Mouse (Mus musculus): ENCODE measurements around the gene Shq1. TPM values are rescaled to one million over a fixed set of nuclear protein-coding genes. Genes with fewer than 3 reads are reported as not detected.
A peak's percentile ranks its signal among the peaks of the same experiment; 100 is the strongest.

Gene Shq1
- polyA plus RNA-seq, 1 experiment from 2014 or later = 14.3 TPM

GRCm38 (mm10) chr6:100537987-100538386 is 133.0 kb downstream of the Shq1 start:
- H3K9ac ChIP-seq (replicated peaks; ENCODE audit: low read depth, low read length) = no peak overlapping the region
- ATAC-seq = no peak
- 84% methylated on average over 6 of the region's 6 CpGs for WGBS

DNA sequence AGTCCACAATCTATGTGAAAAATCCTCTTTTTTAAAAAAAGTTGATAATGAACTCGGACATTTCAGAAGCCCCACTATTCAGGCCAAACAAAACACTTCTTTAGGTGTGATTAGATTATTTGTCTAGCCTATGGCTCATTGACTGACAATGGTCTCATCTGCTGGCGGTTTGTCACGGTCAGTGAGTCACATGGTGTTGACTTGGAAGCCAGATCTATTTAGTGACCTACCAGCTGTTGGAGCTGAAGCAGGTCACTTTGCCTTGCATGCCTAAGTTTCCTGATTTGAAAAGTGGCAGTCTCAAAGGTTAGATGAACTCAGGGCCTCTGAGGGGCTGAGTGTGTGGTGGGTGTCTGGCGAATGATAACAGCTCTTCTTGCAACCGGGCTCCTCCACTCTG is 133.9 kb downstream of the Shq1 start:
- 82% methylated on average over 5 of the region's 5 CpGs for WGBS

More at GRCm38 (mm10) chr6:100537987-100538386, 133.0 kb downstream of the Shq1 start:
- Histone ChIP-seq H3K9me3 (ENCODE audit: control insufficient read depth, low read length) (no peaks in the 10 kb centered on the region), H3K4me1 (replicated peaks; ENCODE audit: control insufficient read depth, insufficient read depth, low read length) (peaks cover 4% of the 10 kb centered on the region; the same call in 1 of the 2 replicates), H3K4me3 (replicated peaks; ENCODE audit: low read length) (no peak overlapping the region), H3K36me3 (ENCODE audit: control insufficient read depth, insufficient read depth) (no peaks in the 10 kb centered on the region), H3K4me2 (ENCODE audit: low read length) (no peak overlapping the region), H3K27me3 (replicated peaks; ENCODE audit: control insufficient read depth, insufficient read depth, low read length) (no peaks in the 10 kb centered on the region), H3K27ac (ENCODE audit: low read length) (no peak overlapping the region)

DNA sequence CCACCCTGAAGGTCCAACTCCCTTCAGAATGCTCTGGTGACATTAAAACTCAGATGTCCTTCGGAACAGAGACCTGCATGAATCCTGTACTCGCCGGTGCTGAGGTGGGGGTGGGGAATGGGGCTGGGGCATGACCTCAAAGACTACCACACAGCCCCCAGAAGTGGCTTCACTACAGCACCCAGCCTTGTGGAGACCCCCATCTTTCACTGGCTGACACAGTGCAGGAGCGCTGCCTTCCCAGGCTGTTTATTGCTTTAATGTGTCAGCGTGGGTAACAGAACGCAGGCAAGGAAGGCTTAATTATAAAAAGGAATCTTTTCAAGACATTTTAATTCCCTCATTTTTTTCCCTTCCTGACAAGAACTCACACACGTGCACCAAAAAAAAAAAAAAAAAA is 137.6 kb downstream of the Shq1 start:
- Histone ChIP-seq H3K4me1 (replicated peaks; ENCODE audit: control insufficient read depth, insufficient read depth, low read length) (no peaks in the 10 kb centered on the region), H3K27ac (ENCODE audit: low read length) (no peak overlapping the region), H3K36me3 (ENCODE audit: control insufficient read depth, insufficient read depth) (no peaks in the 10 kb centered on the region), H3K4me2 (ENCODE audit: low read length) (no peak overlapping the region), H3K9ac (replicated peaks; ENCODE audit: low read depth, low read length) (no peak overlapping the region), H3K9me3 (ENCODE audit: control insufficient read depth, low read length) (no peaks in the 10 kb centered on the region), H3K4me3 (replicated peaks; ENCODE audit: low read length) (no peak overlapping the region), H3K27me3 (replicated peaks; ENCODE audit: control insufficient read depth, insufficient read depth, low read length) (no peaks in the 10 kb centered on the region)
- WGBS = 72% methylated on average over 7 of the region's 7 CpGs
- ATAC-seq = no peak

More for the DNA sequence above, 133.9 kb downstream of the Shq1 start:
- H3K36me3 ChIP-seq (ENCODE audit: control insufficient read depth, insufficient read depth) = no peaks in the 10 kb centered on the region
- no peaks in the 10 kb centered on the region; the same call in 1 of the 2 replicates for H3K4me1 ChIP-seq (replicated peaks; ENCODE audit: control insufficient read depth, insufficient read depth, low read length)
- no peaks in the 10 kb centered on the region for H3K9me3 ChIP-seq (ENCODE audit: control insufficient read depth, low read length)
- no peaks in the 10 kb centered on the region for H3K27me3 ChIP-seq (replicated peaks; ENCODE audit: control insufficient read depth, insufficient read depth, low read length)
- H3K27ac ChIP-seq (ENCODE audit: low read length) = no peak overlapping the region
- H3K9ac ChIP-seq (replicated peaks; ENCODE audit: low read depth, low read length) = no peak overlapping the region
- H3K4me3 ChIP-seq (replicated peaks; ENCODE audit: low read length) = no peak overlapping the region
- no peak for ATAC-seq
- H3K4me2 ChIP-seq (ENCODE audit: low read length) = no peak overlapping the region

- Histone ChIP-seq H3K4me3 (replicated peaks; ENCODE audit: low read length) (no peak overlapping the region), H3K4me2 (ENCODE audit: low read length) (no peak overlapping the region), H3K4me1 (replicated peaks; ENCODE audit: control insufficient read depth, insufficient read depth, low read length) (no peaks in the 10 kb centered on the region), H3K27ac (ENCODE audit: low read length) (no peak overlapping the region), H3K27me3 (replicated peaks; ENCODE audit: control insufficient read depth, insufficient read depth, low read length) (no peaks in the 10 kb centered on the region), H3K9ac (replicated peaks; ENCODE audit: low read depth, low read length) (no peak overlapping the region), H3K36me3 (ENCODE audit: control insufficient read depth, insufficient read depth) (no peaks in the 10 kb centered on the region), H3K9me3 (ENCODE audit: control insufficient read depth, low read length) (no peaks in the 10 kb centered on the region)
- peak; percentile 49; the same call in 1 of the 2 replicates for ATAC-seq
- 59% methylated on average over 8 of the region's 8 CpGs for WGBS
These were observed 138.6 kb downstream of the Shq1 start for GRCm38 (mm10) chr6:100532326-100532725.

DNA sequence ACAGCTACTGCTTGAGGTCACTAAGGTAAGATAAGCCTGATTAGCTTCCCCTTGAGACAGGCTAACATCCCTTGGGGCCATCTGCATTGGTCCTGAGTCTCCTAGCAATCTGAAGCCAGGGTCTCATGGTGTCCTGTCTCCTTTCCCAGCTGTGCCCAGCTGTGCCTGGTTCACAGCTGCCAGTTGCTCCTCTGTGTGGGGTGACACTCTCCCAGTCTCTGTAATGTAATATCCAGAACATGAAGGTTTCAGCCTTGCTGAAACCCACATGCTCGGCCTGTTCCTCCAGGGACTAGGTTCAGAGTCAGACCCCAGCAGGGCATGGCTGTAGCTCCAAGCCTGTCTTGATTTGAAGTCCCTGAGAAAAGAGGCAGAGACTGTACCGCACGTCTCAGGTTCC is 141.3 kb downstream of the Shq1 start:
- H3K27ac ChIP-seq (ENCODE audit: low read length) = no peak overlapping the region
- ATAC-seq = no peak
- no peaks in the 10 kb centered on the region for H3K27me3 ChIP-seq (replicated peaks; ENCODE audit: control insufficient read depth, insufficient read depth, low read length)
- H3K4me1 ChIP-seq (replicated peaks; ENCODE audit: control insufficient read depth, insufficient read depth, low read length) = peaks cover 5% of the 10 kb centered on the region
- no peak overlapping the region for H3K4me3 ChIP-seq (replicated peaks; ENCODE audit: low read length)
- H3K9me3 ChIP-seq (ENCODE audit: control insufficient read depth, low read length) = no peaks in the 10 kb centered on the region
- no peaks in the 10 kb centered on the region for H3K36me3 ChIP-seq (ENCODE audit: control insufficient read depth, insufficient read depth)
- H3K9ac ChIP-seq (replicated peaks; ENCODE audit: low read depth, low read length) = no peak overlapping the region
- 67% methylated on average over 3 of the region's 3 CpGs for WGBS
- no peak overlapping the region for H3K4me2 ChIP-seq (ENCODE audit: low read length)

- WGBS = 53% methylated on average over 7 of the region's 7 CpGs
- Histone ChIP-seq H3K4me2 (ENCODE audit: low read length) (no peak overlapping the region), H3K9me3 (ENCODE audit: control insufficient read depth, low read length) (no peaks in the 10 kb centered on the region), H3K4me3 (replicated peaks; ENCODE audit: low read length) (no peak overlapping the region), H3K4me1 (replicated peaks; ENCODE audit: control insufficient read depth, insufficient read depth, low read length) (peaks cover 5% of the 10 kb centered on the region), H3K27ac (ENCODE audit: low read length) (no peak overlapping the region), H3K9ac (replicated peaks; ENCODE audit: low read depth, low read length) (no peak overlapping the region), H3K36me3 (ENCODE audit: control insufficient read depth, insufficient read depth) (no peaks in the 10 kb centered on the region), H3K27me3 (replicated peaks; ENCODE audit: control insufficient read depth, insufficient read depth, low read length) (no peaks in the 10 kb centered on the region)
- ATAC-seq = no peak
These were observed 142.4 kb downstream of the Shq1 start for GRCm38 (mm10) chr6:100528556-100528955.

DNA sequence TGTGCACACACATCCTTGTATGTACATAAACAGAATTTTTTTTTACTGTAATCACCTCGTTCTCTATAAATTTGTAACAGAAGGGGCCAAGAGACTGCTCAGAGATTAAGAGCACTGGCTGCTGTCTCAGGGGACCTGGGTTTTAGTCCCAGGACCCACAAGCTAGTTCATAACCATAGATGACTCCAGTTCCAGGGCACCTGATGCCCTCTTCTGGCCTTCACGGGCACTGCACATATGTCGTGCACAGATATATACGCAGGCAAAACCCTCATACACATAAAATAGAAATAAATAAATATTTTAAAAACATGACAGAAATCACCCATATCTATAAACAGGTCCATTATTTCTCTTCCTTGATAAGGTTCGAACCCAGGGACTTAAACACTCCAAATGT is 143.0 kb downstream of the Shq1 start:
- H3K27ac ChIP-seq (ENCODE audit: low read length) = no peak overlapping the region
- WGBS = 92% methylated on average over 5 of the region's 5 CpGs
- H3K36me3 ChIP-seq (ENCODE audit: control insufficient read depth, insufficient read depth) = no peaks in the 10 kb centered on the region

DNA sequence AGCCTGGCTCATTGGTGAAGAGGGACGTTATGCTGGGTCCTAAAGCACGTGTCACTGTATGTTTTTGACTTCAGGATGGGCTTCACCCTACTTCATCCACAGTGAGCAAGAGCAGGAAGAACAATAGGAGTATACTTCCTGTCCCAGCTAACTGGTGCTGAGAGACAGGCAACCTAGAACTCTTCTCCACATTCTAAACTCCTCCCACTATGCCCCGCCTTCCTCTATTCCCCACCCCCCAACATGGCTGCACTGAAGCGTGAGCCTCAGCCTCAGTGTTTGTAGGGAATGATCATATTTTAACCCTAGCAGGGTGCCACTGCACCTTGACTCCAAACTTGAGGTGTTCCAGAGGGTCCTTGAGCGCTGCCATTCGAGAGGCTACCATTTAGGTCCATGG is 143.8 kb downstream of the Shq1 start:
- H3K27me3 ChIP-seq (replicated peaks; ENCODE audit: control insufficient read depth, insufficient read depth, low read length) = no peaks in the 10 kb centered on the region
- H3K4me2 ChIP-seq (ENCODE audit: low read length) = no peak overlapping the region
- no peak overlapping the region for H3K9ac ChIP-seq (replicated peaks; ENCODE audit: low read depth, low read length)
- no peak overlapping the region for H3K4me3 ChIP-seq (replicated peaks; ENCODE audit: low read length)
- no peaks in the 10 kb centered on the region for H3K9me3 ChIP-seq (ENCODE audit: control insufficient read depth, low read length)
- no peak for ATAC-seq
- H3K27ac ChIP-seq (ENCODE audit: low read length) = no peak overlapping the region
- H3K36me3 ChIP-seq (ENCODE audit: control insufficient read depth, insufficient read depth) = no peaks in the 10 kb centered on the region
- H3K4me1 ChIP-seq (replicated peaks; ENCODE audit: control insufficient read depth, insufficient read depth, low read length) = peaks cover 5% of the 10 kb centered on the region
- WGBS = 92% methylated on average over 6 of the region's 6 CpGs

More for the DNA sequence above, 143.0 kb downstream of the Shq1 start:
- H3K4me2 ChIP-seq (ENCODE audit: low read length) = no peak overlapping the region
- H3K4me1 ChIP-seq (replicated peaks; ENCODE audit: control insufficient read depth, insufficient read depth, low read length) = peaks cover 5% of the 10 kb centered on the region
- no peak overlapping the region for H3K9ac ChIP-seq (replicated peaks; ENCODE audit: low read depth, low read length)
- no peaks in the 10 kb centered on the region for H3K27me3 ChIP-seq (replicated peaks; ENCODE audit: control insufficient read depth, insufficient read depth, low read length)
- no peaks in the 10 kb centered on the region for H3K9me3 ChIP-seq (ENCODE audit: control insufficient read depth, low read length)
- no peak for ATAC-seq
- H3K4me3 ChIP-seq (replicated peaks; ENCODE audit: low read length) = no peak overlapping the region

- no peak overlapping the region for H3K27ac ChIP-seq (ENCODE audit: low read length)
- peaks cover 8% of the 10 kb centered on the region for H3K4me1 ChIP-seq (replicated peaks; ENCODE audit: control insufficient read depth, insufficient read depth, low read length)
- no peak for ATAC-seq
- 2% methylated on average over 9 of the region's 9 CpGs for WGBS
- H3K27me3 ChIP-seq (replicated peaks; ENCODE audit: control insufficient read depth, insufficient read depth, low read length) = no peaks in the 10 kb centered on the region
- H3K9me3 ChIP-seq (ENCODE audit: control insufficient read depth, low read length) = no peaks in the 10 kb centered on the region
- no peak overlapping the region for H3K4me2 ChIP-seq (ENCODE audit: low read length)
- no peak overlapping the region for H3K4me3 ChIP-seq (replicated peaks; ENCODE audit: low read length)
- H3K36me3 ChIP-seq (ENCODE audit: control insufficient read depth, insufficient read depth) = no peaks in the 10 kb centered on the region
- no peak overlapping the region for H3K9ac ChIP-seq (replicated peaks; ENCODE audit: low read depth, low read length)
These were observed 144.9 kb downstream of the Shq1 start for GRCm38 (mm10) chr6:100526066-100526465.

- Histone ChIP-seq H3K9ac (replicated peaks; ENCODE audit: low read depth, low read length) (no peak overlapping the region), H3K4me2 (ENCODE audit: low read length) (no peak overlapping the region), H3K27ac (ENCODE audit: low read length) (no peak overlapping the region), H3K4me3 (replicated peaks; ENCODE audit: low read length) (no peak overlapping the region), H3K36me3 (ENCODE audit: control insufficient read depth, insufficient read depth) (no peaks in the 10 kb centered on the region), H3K4me1 (replicated peaks; ENCODE audit: control insufficient read depth, insufficient read depth, low read length) (peaks cover 8% of the 10 kb centered on the region), H3K27me3 (replicated peaks; ENCODE audit: control insufficient read depth, insufficient read depth, low read length) (no peaks in the 10 kb centered on the region), H3K9me3 (ENCODE audit: control insufficient read depth, low read length) (no peaks in the 10 kb centered on the region)
- WGBS = 36% methylated on average over 3 of the region's 3 CpGs
- no peak for ATAC-seq
These were observed 145.5 kb downstream of the Shq1 start for GRCm38 (mm10) chr6:100525496-100525895.

Data from forebrain, embryonic 16.5 days (tissue).